Mouse (Mus musculus) MEL (cell line): Measurements from ENCODE around the gene Kcna7. TPM values are rescaled to one million over a fixed set of nuclear protein-coding genes. Genes with fewer than 3 reads are reported as not detected.
"Not testable (repeated sequence)": the region's sequence is repeated elsewhere in the genome, so short reads cannot be mapped to it uniquely, and the experiment has no call there.

Source experiments
- DNase-seq: peaks from one replicate; pipeline ENCODE4 v3.0.0; 2011; ENCODE audit warnings: low read depth, low spot score
- H3K27ac ChIP-seq: 2 replicates; pipeline ENCODE4 v1.5.1; 2012; ENCODE audit warnings: low read depth, mild to moderate bottlenecking, control low read depth, low read length, moderate library complexity; ENCODE audit not compliant: control insufficient read depth
- H3K27me3 ChIP-seq, 2 experiments: fragments of 150-350 bp in 1 of 2; sonication (generic) in 1 of 2; 2 replicates each; pipeline ENCODE4 v1.6.1; 2012; ENCODE audit warnings: low read length in 2 of 2, mild to moderate bottlenecking in 2 of 2, improper control_type of control experiment in 1 of 2, moderate library complexity in 1 of 2; ENCODE audit not compliant: insufficient read depth in 2 of 2, control insufficient read depth in 1 of 2
- H3K36me3 ChIP-seq, 2 experiments: 2 replicates each; pipeline ENCODE4 v1.6.1; 2012 to 2014; ENCODE audit warnings: low read length in 2 of 2, improper control_type of control experiment in 1 of 2, inconsistent platforms in 1 of 2, mild to moderate bottlenecking in 1 of 2; ENCODE audit not compliant: insufficient read depth in 2 of 2, control insufficient read depth in 1 of 2
- H3K4me1 ChIP-seq, 2 experiments: fragments of 150-350 bp in 1 of 2; sonication (generic) in 1 of 2; 2 replicates each; pipeline ENCODE4 v1.6.1; 2012; ENCODE audit warnings: low read length in 2 of 2, improper control_type of control experiment in 1 of 2, mild to moderate bottlenecking in 1 of 2; ENCODE audit not compliant: insufficient read depth in 2 of 2, control insufficient read depth in 1 of 2
- H3K4me3 ChIP-seq, 2 experiments: fragments of 150-350 bp in 1 of 2; sonication (generic) in 1 of 2; 2 replicates each; pipeline ENCODE4 v1.5.1; 2012; ENCODE audit warnings: low read depth in 2 of 2, low read length in 2 of 2, mild to moderate bottlenecking in 2 of 2, moderate library complexity in 2 of 2, control low read depth in 1 of 2, improper control_type of control experiment in 1 of 2; ENCODE audit not compliant: control insufficient read depth in 1 of 2, insufficient read depth in 1 of 2
- H3K79me2 ChIP-seq: 2 replicates; pipeline ENCODE4 v1.6.1; 2012; ENCODE audit warnings: mild to moderate bottlenecking, low read length, moderate library complexity; ENCODE audit not compliant: control insufficient read depth, poor library complexity, insufficient read depth
- H3K9ac ChIP-seq: 2 replicates; pipeline ENCODE4 v1.6.1; 2012; ENCODE audit warnings: low read depth, mild to moderate bottlenecking, control low read depth, low read length, moderate library complexity; ENCODE audit not compliant: control insufficient read depth, poor library complexity, severe bottlenecking
- H3K9me3 ChIP-seq: fragments of 150-350 bp; sonication (generic); replicated peaks from 2 replicates; pipeline ENCODE4 v1.6.1; 2012; ENCODE audit warnings: mild to moderate bottlenecking, low read length, improper control_type of control experiment, moderate library complexity; ENCODE audit not compliant: insufficient read depth
- BHLHE40 ChIP-seq: IDR thresholded peaks from 2 replicates; pipeline ENCODE4 v1.6.1; 2012; ENCODE audit warnings: low read depth, mild to moderate bottlenecking, inconsistent platforms, low read length, improper control_type of control experiment, borderline replicate concordance
- CHD2 ChIP-seq: IDR thresholded peaks from 2 replicates; pipeline ENCODE4 v1.6.1; 2011; ENCODE audit warnings: low read length, improper control_type of control experiment
- CTCF ChIP-seq, 3 experiments: IDR thresholded peaks in 2 of 3; conservative IDR thresholded peaks in 1 of 3; 2 replicates each; pipeline ENCODE4 v1.5.1; 2011 to 2012; ENCODE audit warnings: low read length in 3 of 3, low read depth in 2 of 3, mild to moderate bottlenecking in 2 of 3, improper control_type of control experiment in 1 of 3, inconsistent platforms in 1 of 3, mixed read lengths in 1 of 3, moderate library complexity in 1 of 3; ENCODE audit not compliant: control insufficient read depth in 1 of 3, insufficient read depth in 1 of 3, poor library complexity in 1 of 3, severe bottlenecking in 1 of 3
- EP300 ChIP-seq, 2 experiments: IDR thresholded peaks; 2 replicates each; pipeline ENCODE4 v1.6.1; 2011; ENCODE audit warnings: improper control_type of control experiment in 2 of 2, low read length in 2 of 2, low read depth in 1 of 2, mild to moderate bottlenecking in 1 of 2
- ETS1 ChIP-seq: IDR thresholded peaks from 2 replicates; pipeline ENCODE4 v1.6.1; 2012; ENCODE audit warnings: low read depth, mild to moderate bottlenecking, inconsistent platforms, low read length, improper control_type of control experiment, moderate library complexity
- GABPA ChIP-seq: IDR thresholded peaks from 2 replicates; pipeline ENCODE4 v1.6.1; 2012; ENCODE audit warnings: low read depth, mild to moderate bottlenecking, inconsistent platforms, low read length, improper control_type of control experiment, moderate library complexity
- GATA1 ChIP-seq: IDR thresholded peaks from 2 replicates; pipeline ENCODE4 v1.6.1; 2011; ENCODE audit warnings: low read depth, low read length, improper control_type of control experiment
- HCFC1 ChIP-seq: IDR thresholded peaks from 2 replicates; pipeline ENCODE4 v1.6.1; 2012; ENCODE audit warnings: low read depth, mild to moderate bottlenecking, inconsistent platforms, low read length, improper control_type of control experiment, moderate library complexity
- JUND ChIP-seq: IDR thresholded peaks from 2 replicates; pipeline ENCODE4 v1.6.1; 2011; ENCODE audit warnings: low read depth, mild to moderate bottlenecking, improper control_type of control experiment, low read length
- KAT2A ChIP-seq: conservative IDR thresholded peaks from 2 replicates; pipeline ENCODE4 v1.6.1; 2012; ENCODE audit warnings: low read depth, low read length, improper control_type of control experiment, inconsistent platforms
- MAFK ChIP-seq: IDR thresholded peaks from 2 replicates; pipeline ENCODE4 v1.6.1; 2011; ENCODE audit warnings: low read depth, mild to moderate bottlenecking, low read length, improper control_type of control experiment, borderline replicate concordance
- MAZ ChIP-seq: IDR thresholded peaks from 2 replicates; pipeline ENCODE4 v1.6.1; 2012; ENCODE audit warnings: low read depth, mild to moderate bottlenecking, inconsistent platforms, low read length, improper control_type of control experiment
- MXI1 ChIP-seq: IDR thresholded peaks from 2 replicates; pipeline ENCODE4 v1.6.1; 2011; ENCODE audit warnings: mild to moderate bottlenecking, low read depth, low read length, improper control_type of control experiment
- MYB ChIP-seq: IDR thresholded peaks from 2 replicates; pipeline ENCODE4 v1.6.1; 2011; ENCODE audit warnings: mild to moderate bottlenecking, low read depth, low read length, improper control_type of control experiment
- MYC ChIP-seq: IDR thresholded peaks from 2 replicates; pipeline ENCODE4 v1.6.1; 2011; ENCODE audit warnings: low read depth, mild to moderate bottlenecking, low read length, improper control_type of control experiment, moderate library complexity
- RCOR1 ChIP-seq: IDR thresholded peaks from 2 replicates; pipeline ENCODE4 v1.6.1; 2012; ENCODE audit warnings: low read depth, mild to moderate bottlenecking, inconsistent platforms, low read length, improper control_type of control experiment
- SIN3A ChIP-seq: IDR thresholded peaks from 2 replicates; pipeline ENCODE4 v1.6.1; 2012; ENCODE audit warnings: low read length, improper control_type of control experiment, inconsistent platforms
- SMC3 ChIP-seq: IDR thresholded peaks from 2 replicates; pipeline ENCODE4 v1.6.1; 2011; ENCODE audit warnings: low read depth, low read length, improper control_type of control experiment
- TAL1 ChIP-seq: IDR thresholded peaks from 2 replicates; pipeline ENCODE4 v1.6.1; 2012; ENCODE audit warnings: mild to moderate bottlenecking, inconsistent platforms, low read length, moderate library complexity, mixed read lengths
- USF1 ChIP-seq: IDR thresholded peaks from 2 replicates; pipeline ENCODE4 v1.6.1; 2014; ENCODE audit warnings: low read depth, mild to moderate bottlenecking, inconsistent platforms, low read length, improper control_type of control experiment, moderate library complexity
- ZKSCAN1 ChIP-seq: IDR thresholded peaks from 2 replicates; pipeline ENCODE4 v1.6.1; 2012; ENCODE audit warnings: low read depth, mild to moderate bottlenecking, inconsistent platforms, low read length, improper control_type of control experiment, moderate library complexity
- ZMIZ1 ChIP-seq: IDR thresholded peaks from 2 replicates; pipeline ENCODE4 v1.6.1; 2012; ENCODE audit warnings: low read depth, mild to moderate bottlenecking, inconsistent platforms, low read length, improper control_type of control experiment, moderate library complexity
- ZNF384 ChIP-seq: IDR thresholded peaks from 2 replicates; pipeline ENCODE4 v1.6.1; 2012; ENCODE audit warnings: low read depth, mild to moderate bottlenecking, inconsistent platforms, low read length, improper control_type of control experiment
- polyA plus RNA-seq, 2 experiments: library from polyadenylated mRNA; stranded (reverse) in 1 of 2; unstranded in 1 of 2; fragments of >175 nt in 1 of 2; fragments of >200 nt in 1 of 2; gene quantifications; 2 replicates each; pipeline versions ENCODE4 v1.2.1 to v1.2.4; 2012; ENCODE audit warnings: low replicate concordance in 2 of 2, low read depth in 1 of 2; ENCODE audit not compliant: insufficient read length in 2 of 2, insufficient read depth in 1 of 2, missing spikeins in 1 of 2
- total RNA-seq: library from RNA; depleted of rRNA; stranded (reverse); fragments of 300-350 nt; gene quantifications from 2 replicates; pipeline ENCODE4 v1.2.3, GENCODE M21; 2012

The Kcna7 gene
- total and polyA plus RNA-seq, 3 experiments, result 0.06 TPM; not detected in 2

- TF ChIP-seq JUND (no peak), SMC3 (no peak), GABPA (no peak), MAZ (no peak; the same call in 1 of the 2 replicates), CHD2 (peak; percentile 68), USF1 (no peak), EP300 (IDR thresholded peaks at IDR 0.05; ENCODE audit: low read depth in 1 of 2, low read length in 2 of 2) (no peak; a peak in 1 of 4 replicates), BHLHE40 (no peak), MYB (no peak), RCOR1 (no peak), ZKSCAN1 (0 out of 2 replicates have a peak, but pooled peaks have one; percentile 39), ZMIZ1 (peak; percentile 94), MAFK (no peak)
Observed at GRCm38 (mm10) chr7:45395578-45396336, 9.7 kb upstream of the Kcna7 start, which contains the start of gene Snrnp70 (continued).

GRCm38 (mm10) chr7:45396337-45396775 lies 9.1 kb upstream of the Kcna7 start:
- Histone ChIP-seq H3K36me3 (peaks cover 21 to 38% of the 10 kb centered on the region in 2 experiments), H3K79me2 (peaks cover 38% of the 10 kb centered on the region), H3K4me3 (peak overlapping the region; percentile 59 to 62), H3K9ac (peak overlapping the region; percentile 71), H3K4me1 (peaks cover 5 to 19% of the 10 kb centered on the region in 2 experiments; a peak in 3 of 4 replicates), H3K27ac (peak overlapping the region; percentile 82)
- DNase-seq, result peak; percentile 50
- TF ChIP-seq CTCF (IDR thresholded peaks at IDR 0.05 in 2 of 3, conservative IDR thresholded peaks at IDR 0.05 in 1 of 3; ENCODE audit: control insufficient read depth in 1 of 3, insufficient read depth in 1 of 3, low read depth in 2 of 3, low read length in 3 of 3, poor library complexity in 1 of 3, severe bottlenecking in 1 of 3) (peak in 1 of 3 experiments; percentile 29; a peak in 1 of 6 replicates), ZNF384 (peak; percentile 17; the same call in 1 of the 2 replicates), HCFC1 (0 out of 2 replicates have a peak, but pooled peaks have one; percentile 19)
- H3K27me3 ChIP-seq, H3K9me3 ChIP-seq: not testable (repeated sequence)

- Histone ChIP-seq H3K4me1 (peaks cover 5 to 19% of the 10 kb centered on the region in 2 experiments; a peak in 3 of 4 replicates), H3K27ac (peak overlapping the region; percentile 74)
- TF ChIP-seq MAFK (peak; percentile 68; the same call in 1 of the 2 replicates), MAZ (no peak), SMC3 (no peak), TAL1 (no peak), MYC (no peak), HCFC1 (no peak), MXI1 (no peak), SIN3A (no peak), KAT2A (no peak), GATA1 (peak; percentile 46; the same call in 1 of the 2 replicates), ETS1 (no peak), GABPA (peak; percentile 72), BHLHE40 (no peak)
Observed at GRCm38 (mm10) chr7:45396787-45397186, 8.7 kb upstream of the Kcna7 start.

More at GRCm38 (mm10) chr7:45396787-45397186, 8.7 kb upstream of the Kcna7 start:
- Histone ChIP-seq H3K27me3 (no peaks in the 10 kb centered on the region; a peak in 1 of 4 replicates), H3K36me3 (peaks cover 18 to 34% of the 10 kb centered on the region in 2 experiments), H3K79me2 (peaks cover 35% of the 10 kb centered on the region), H3K9ac (peak overlapping the region; percentile 57), H3K9me3 (no peaks in the 10 kb centered on the region), H3K4me3 (peak overlapping the region; percentile 18 to 59; a peak in 2 of 4 replicates)
- DNase-seq, result peak; percentile 66
